Mouse (Mus musculus) CH12.LX (cell line): ENCODE results near the gene Ap1m2. TPM values are rescaled to one million over a fixed set of nuclear protein-coding genes. Genes with fewer than 3 reads are reported as not detected.
"Not testable (repeated sequence)": the region's sequence is repeated elsewhere in the genome, so short reads cannot be mapped to it uniquely, and the experiment has no call there.

ENCODE experiments used
- DNase-seq: peaks from one replicate; pipeline ENCODE4 v3.0.0-alpha.2; 2013; ENCODE audit errors: extremely low read depth
- H3K27ac ChIP-seq: 2 replicates; pipeline ENCODE4 v1.5.1; 2012; ENCODE audit warnings: low read depth, mild to moderate bottlenecking, control low read depth, moderate library complexity; ENCODE audit not compliant: insufficient read depth
- H3K27me3 ChIP-seq: replicated peaks from 2 replicates; pipeline ENCODE3; 2012; ENCODE audit warnings: inconsistent platforms
- H3K36me3 ChIP-seq, 2 experiments: replicated peaks in 1 of 2; 2 replicates each; pipeline versions ENCODE3 to v1.6.1; 2012; ENCODE audit warnings: inconsistent platforms in 1 of 2, low read length in 1 of 2, mild to moderate bottlenecking in 1 of 2, mixed read lengths in 1 of 2, moderate library complexity in 1 of 2; ENCODE audit not compliant: control insufficient read depth in 1 of 2, insufficient read depth in 1 of 2
- H3K4me1 ChIP-seq, 2 experiments: 2 replicates each; pipeline ENCODE4 v1.6.1; 2012; ENCODE audit warnings: inconsistent platforms in 1 of 2, moderate library complexity in 1 of 2; ENCODE audit not compliant: insufficient read depth in 2 of 2, control insufficient read depth in 1 of 2
- H3K4me2 ChIP-seq: 2 replicates; pipeline ENCODE4 v1.6.1; 2012; ENCODE audit warnings: low read depth, mild to moderate bottlenecking, control low read depth; ENCODE audit not compliant: poor library complexity, insufficient read depth, severe bottlenecking
- H3K4me3 ChIP-seq, 3 experiments: fragments of 150-350 bp in 1 of 3; sonication (generic) in 1 of 3; replicated peaks in 1 of 3; 2 replicates each; pipeline versions ENCODE3 to v1.5.1; 2011 to 2012; ENCODE audit warnings: low read depth in 2 of 3, low read length in 2 of 3, mild to moderate bottlenecking in 2 of 3, moderate library complexity in 2 of 3, control low read depth in 1 of 3, improper control_type of control experiment in 1 of 3, inconsistent platforms in 1 of 3, mixed read lengths in 1 of 3; ENCODE audit not compliant: poor library complexity in 1 of 3
- H3K79me2 ChIP-seq: replicated peaks from 2 replicates; pipeline ENCODE4 v1.6.1; 2012; ENCODE audit warnings: mild to moderate bottlenecking, moderate library complexity; ENCODE audit not compliant: control insufficient read depth, poor library complexity, insufficient read depth, severe bottlenecking; ENCODE audit errors: extremely low read depth
- H3K9ac ChIP-seq: 2 replicates; pipeline ENCODE4 v1.6.1; 2012; ENCODE audit warnings: low read depth, mild to moderate bottlenecking, control low read depth, moderate library complexity; ENCODE audit not compliant: insufficient read depth
- H3K9me3 ChIP-seq: replicated peaks from 2 replicates; pipeline ENCODE3; 2012; ENCODE audit warnings: low read length, inconsistent platforms, mixed read lengths
- BHLHE40 ChIP-seq: IDR thresholded peaks from 2 replicates; pipeline ENCODE4 v1.6.1; 2011; ENCODE audit warnings: mild to moderate bottlenecking, low read depth, low read length, improper control_type of control experiment
- CHD1 ChIP-seq: IDR thresholded peaks from 2 replicates; pipeline ENCODE4 v1.6.1; 2012; ENCODE audit warnings: low read depth, low read length, improper control_type of control experiment, inconsistent platforms
- CHD2 ChIP-seq: IDR thresholded peaks from 2 replicates; pipeline ENCODE4 v1.6.1; 2011; ENCODE audit warnings: low read length, improper control_type of control experiment
- CTCF ChIP-seq, 2 experiments: IDR thresholded peaks in 1 of 2; conservative IDR thresholded peaks in 1 of 2; 2 replicates each; pipeline ENCODE4 v1.5.1; 2011 to 2012; ENCODE audit warnings: low read depth in 2 of 2, low read length in 2 of 2, improper control_type of control experiment in 1 of 2, inconsistent platforms in 1 of 2, mild to moderate bottlenecking in 1 of 2, moderate library complexity in 1 of 2
- ELF1 ChIP-seq: IDR thresholded peaks from 2 replicates; pipeline ENCODE4 v1.6.1; 2014; ENCODE audit warnings: low read depth, mild to moderate bottlenecking, inconsistent platforms, low read length, improper control_type of control experiment
- ETS1 ChIP-seq: conservative IDR thresholded peaks from 2 replicates; pipeline ENCODE4 v1.6.1; 2012; ENCODE audit warnings: low read depth, mild to moderate bottlenecking, inconsistent platforms, low read length, improper control_type of control experiment, moderate library complexity
- GABPA ChIP-seq: IDR thresholded peaks from 2 replicates; pipeline ENCODE4 v1.6.1; 2012; ENCODE audit warnings: low read depth, low read length, improper control_type of control experiment, inconsistent platforms; ENCODE audit not compliant: insufficient replicate concordance
- JUND ChIP-seq: conservative IDR thresholded peaks from 2 replicates; pipeline ENCODE4 v1.6.1; 2011; ENCODE audit warnings: low read depth, low read length, improper control_type of control experiment
- MAX ChIP-seq: IDR thresholded peaks from 2 replicates; pipeline ENCODE4 v1.6.1; 2011; ENCODE audit warnings: low read length, improper control_type of control experiment
- MXI1 ChIP-seq: IDR thresholded peaks from 2 replicates; pipeline ENCODE4 v1.6.1; 2011; ENCODE audit warnings: mild to moderate bottlenecking, low read depth, low read length, improper control_type of control experiment
- MYC ChIP-seq: IDR thresholded peaks from 2 replicates; pipeline ENCODE4 v1.6.1; 2011; ENCODE audit warnings: low read depth, mild to moderate bottlenecking, improper control_type of control experiment, low read length
- NELFE ChIP-seq: IDR thresholded peaks from 2 replicates; pipeline ENCODE4 v1.6.1; 2011; ENCODE audit warnings: low read depth, low read length, improper control_type of control experiment
- NRF1 ChIP-seq: IDR thresholded peaks from 2 replicates; pipeline ENCODE4 v1.6.1; 2014; ENCODE audit warnings: low read depth, mild to moderate bottlenecking, inconsistent platforms, low read length, improper control_type of control experiment, moderate library complexity
- PAX5 ChIP-seq: IDR thresholded peaks from 2 replicates; pipeline ENCODE4 v1.6.1; 2012; ENCODE audit warnings: low read length, inconsistent platforms, mixed read lengths
- POLR2A ChIP-seq: IDR thresholded peaks from 2 replicates; pipeline ENCODE4 v1.6.1; 2011; ENCODE audit warnings: low read depth, mild to moderate bottlenecking, improper control_type of control experiment, low read length
- POLR2AphosphoS2 ChIP-seq: IDR thresholded peaks from 2 replicates; pipeline ENCODE4 v1.6.1; 2011; ENCODE audit warnings: low read depth, low read length, improper control_type of control experiment
- SIN3A ChIP-seq: IDR thresholded peaks from 2 replicates; pipeline ENCODE4 v1.6.1; 2012; ENCODE audit warnings: low read length, improper control_type of control experiment, inconsistent platforms
- TBP ChIP-seq: conservative IDR thresholded peaks from 2 replicates; pipeline ENCODE4 v1.6.1; 2011; ENCODE audit warnings: low read depth, low read length, improper control_type of control experiment
- ZMIZ1 ChIP-seq: IDR thresholded peaks from 2 replicates; pipeline ENCODE4 v1.6.1; 2012; ENCODE audit warnings: low read depth, mild to moderate bottlenecking, inconsistent platforms, low read length, improper control_type of control experiment
- ZNF384 ChIP-seq: IDR thresholded peaks from 2 replicates; pipeline ENCODE4 v1.6.1; 2012; ENCODE audit warnings: low read depth, low read length, improper control_type of control experiment, inconsistent platforms
- dilution Hi-C: fragments of 300-500 bp; cut with MboI; formaldehyde crosslinking; loops from 2 replicates; pipeline ENCODE4 v1.14.3; 2020; ENCODE audit warnings: low sequenced_read_pairs; ENCODE audit not compliant: extremely low pct_unique_long_range_greater_than_20kb, extremely low pct_ligation_motif_present
- in situ Hi-C: fragments of 300-500 bp; cut with MboI; formaldehyde crosslinking; loops from 3 replicates; pipeline ENCODE4 v1.14.3; 2019; ENCODE audit warnings: low sequenced_read_pairs, low pct_ligation_motif_present, low pct_unique_long_range_greater_than_20kb, mixed read lengths
- polyA plus RNA-seq: library from polyadenylated mRNA; unstranded; fragments of >175 nt; gene quantifications from 2 replicates; pipeline ENCODE4 v1.2.1, GENCODE M21; 2012; ENCODE audit warnings: low read depth; ENCODE audit not compliant: insufficient read length
- total RNA-seq, 2 experiments: library from RNA; depleted of rRNA; stranded (reverse); fragments of 300-350 nt in 1 of 2; fragments of >200 nt in 1 of 2; gene quantifications; 2 replicates each; pipeline ENCODE4 v1.2.3; 2012 to 2014

Ap1m2 gene
- total and polyA plus RNA-seq, 3 experiments, result 0.51 to 2.6 (median 0.51) TPM

DNA sequence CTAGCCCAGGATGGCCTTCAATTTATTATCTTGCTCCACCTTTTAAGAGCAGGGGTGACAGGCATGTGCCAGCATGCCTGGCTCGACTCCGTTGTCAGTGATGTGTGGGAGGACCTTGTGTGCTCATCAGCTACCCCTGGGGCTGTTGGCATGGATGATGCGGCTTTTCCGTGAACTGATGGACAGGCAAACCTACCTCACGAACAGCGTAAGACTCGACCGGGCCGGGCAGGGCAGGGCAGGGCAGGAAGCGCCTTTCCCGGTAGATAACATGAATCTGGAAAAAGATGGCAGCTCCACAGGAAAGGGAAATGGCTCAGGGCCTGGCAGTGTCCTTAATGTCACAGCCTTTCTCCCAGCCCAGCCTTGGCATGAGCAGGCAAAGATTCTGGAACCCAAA, 12.1 kb upstream of the Ap1m2 start:
- DNase-seq, result no peak
- H3K9ac ChIP-seq, result no peak overlapping the region
- in situ Hi-C loops, result no loop called here
- H3K27me3 ChIP-seq, result no peaks in the 10 kb centered on the region
- peaks cover 19 to 57% of the 10 kb centered on the region in 2 experiments for H3K4me1 ChIP-seq
- peaks cover 0 to 24% of the 10 kb centered on the region in 2 experiments for H3K36me3 ChIP-seq
- no peak overlapping the region for H3K27ac ChIP-seq
- dilution Hi-C loops, result no loop called here
- no peak for TF ChIP-seq PAX5
- TF ChIP-seq BHLHE40, result 0 out of 2 replicates have a peak, but pooled peaks have one; percentile 11
- peaks cover 3% of the 10 kb centered on the region for H3K9me3 ChIP-seq
- peaks cover 47% of the 10 kb centered on the region for H3K79me2 ChIP-seq
- H3K4me3 ChIP-seq, result no peak overlapping the region
- H3K4me2 ChIP-seq, result no peak overlapping the region

- in situ Hi-C loops, dilution Hi-C loops, H3K27me3 ChIP-seq, H3K9me3 ChIP-seq, DNase-seq: not testable (repeated sequence)
- Histone ChIP-seq H3K79me2 (peaks cover 42% of the 10 kb centered on the region), H3K4me3 (peak overlapping the region; percentile 5 to 77 (median 26)), H3K27ac (0 out of 2 replicates have a peak overlapping the region, but pooled peaks have one; percentile 62), H3K4me1 (peaks cover 16 to 56% of the 10 kb centered on the region in 2 experiments), H3K4me2 (peak overlapping the region; percentile 77; the same call in 1 of the 2 replicates), H3K9ac (peak overlapping the region; percentile 69), H3K36me3 (peaks cover 0 to 21% of the 10 kb centered on the region in 2 experiments)
- TF ChIP-seq ZNF384, result peak; percentile 78
Measured at GRCm38 (mm10) chr9:21322917-21323297, 10.8 kb upstream of the Ap1m2 start.

DNA sequence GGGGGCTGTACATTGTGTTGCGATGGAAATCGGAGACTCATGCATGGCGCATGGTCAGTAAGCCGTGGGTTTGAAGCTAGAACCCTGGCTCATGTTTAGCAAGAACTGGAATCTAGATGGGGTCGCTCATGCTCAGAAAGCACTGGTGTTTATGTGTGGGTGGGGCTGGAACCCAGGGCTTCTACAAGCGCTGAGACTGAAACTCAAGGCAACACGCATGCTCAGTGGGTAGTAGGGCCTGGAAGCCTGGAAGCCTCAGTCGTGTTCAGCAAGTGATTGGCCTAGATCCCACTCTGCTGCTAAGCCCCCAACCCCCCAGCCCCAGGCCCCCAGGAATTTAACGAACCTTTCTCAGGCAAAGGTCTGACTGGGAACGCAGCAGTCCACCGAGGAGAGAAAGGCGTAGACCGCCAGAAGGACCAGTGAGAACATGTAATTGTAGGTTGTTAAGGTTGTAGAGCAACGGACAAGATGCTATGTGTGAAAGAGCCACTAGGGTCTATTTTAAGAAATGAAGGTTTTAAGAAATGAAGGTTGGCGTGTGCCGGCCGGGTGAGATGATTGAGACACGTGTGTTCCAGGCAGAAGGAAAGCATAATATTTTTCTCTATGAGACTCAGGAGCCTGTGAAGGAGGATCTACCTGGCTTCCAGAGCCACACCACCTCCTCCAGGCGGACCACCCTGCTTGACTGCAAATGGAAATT, 10.2 kb upstream of the Ap1m2 start:
- Histone ChIP-seq H3K9me3 (peaks cover 3% of the 10 kb centered on the region), H3K9ac (peak overlapping the region; percentile 69), H3K36me3 (peaks cover 0 to 21% of the 10 kb centered on the region in 2 experiments), H3K4me3 (peak overlapping the region; percentile 76 to 96 (median 77)), H3K4me1 (peaks cover 10 to 50% of the 10 kb centered on the region in 2 experiments), H3K27ac (peak overlapping the region; percentile 67), H3K79me2 (peaks cover 42% of the 10 kb centered on the region), H3K4me2 (peak overlapping the region; percentile 77), H3K27me3 (no peaks in the 10 kb centered on the region)
- dilution Hi-C loops, result no loop called here
- in situ Hi-C loops, result no loop called here
- DNase-seq, result peak; percentile 87
- TF ChIP-seq MYC (peak; percentile 29; the same call in 1 of the 2 replicates), ELF1 (no peak), POLR2AphosphoS2 (no peak), NRF1 (peak; percentile 87), NELFE (peak; percentile 36; the same call in 1 of the 2 replicates), CHD1 (no peak), ETS1 (no peak), BHLHE40 (peak; percentile 85), SIN3A (peak; percentile 49; the same call in 1 of the 2 replicates), MXI1 (peak; percentile 73), MAX (peak; percentile 47), CHD2 (no peak), JUND (no peak), TBP (0 out of 2 replicates have a peak, but pooled peaks have one; percentile 33), GABPA (no peak), CTCF (conservative IDR thresholded peaks at IDR 0.05 in 1 of 2, IDR thresholded peaks at IDR 0.05 in 1 of 2; ENCODE audit: low read depth in 2 of 2, low read length in 2 of 2) (peak in 1 of 2 experiments; percentile 22; a peak in 3 of 4 replicates), POLR2A (no peak; the same call in 1 of the 2 replicates), ZMIZ1 (peak; percentile 20; the same call in 1 of the 2 replicates)
